7 mouse cellular contexts compared by ENCODE assay signal in the genomic region with DNA sequence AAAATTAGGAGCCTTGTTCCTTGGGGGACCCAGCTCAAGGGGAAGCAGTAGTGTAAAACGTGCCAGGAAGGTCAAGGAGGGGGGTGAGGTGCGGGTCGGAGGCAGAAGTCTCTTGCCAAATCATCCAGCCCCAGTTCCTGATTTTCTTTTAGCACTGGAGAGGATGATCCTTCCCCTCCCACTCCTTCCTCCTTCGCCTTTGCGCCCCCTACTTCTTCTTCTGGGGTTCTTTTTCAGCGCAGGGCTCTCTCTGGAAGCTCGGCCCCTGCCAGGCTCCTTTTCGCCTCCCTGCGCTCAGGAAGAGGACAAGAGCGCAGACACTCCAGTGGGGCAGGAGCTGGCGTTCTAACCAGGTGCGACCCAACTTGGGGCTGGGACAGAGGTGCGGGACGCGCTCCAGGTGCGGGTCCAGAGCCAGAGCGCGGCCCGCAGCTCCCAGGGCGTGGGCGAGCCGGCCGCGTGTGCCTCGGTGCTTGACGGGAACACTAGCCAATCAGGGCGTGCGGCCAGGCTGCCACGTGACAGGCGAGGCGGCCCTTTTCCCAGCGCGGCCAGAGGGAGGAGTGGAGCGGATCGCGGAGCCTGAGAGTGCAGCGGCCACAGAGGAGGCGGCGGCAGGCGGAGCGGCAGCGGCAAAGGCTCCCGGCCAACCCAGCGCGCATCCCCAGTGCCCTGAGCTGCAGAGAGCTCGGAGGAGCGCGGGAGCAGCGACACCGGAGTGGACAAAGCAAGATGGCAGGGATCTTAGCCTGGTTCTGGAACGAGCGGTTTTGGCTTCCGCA. TPM values are rescaled to one million over a fixed set of nuclear protein-coding genes. Genes with fewer than 3 reads are reported as not detected.
DNase-seq lines count a peak whose midpoint lies in the region; ATAC-seq and TF ChIP-seq lines count a peak whose summit lies in the region.

A gene (plus strand): TSS at position 538 of the 782 bp plus-strand sequence.

- H3K9ac ChIP-seq in embryonic facial prominence, embryonic 11.5 days (replicated peaks; ENCODE audit: low read length), result peak within 1 kb of the TSS; percentile 89
- H3K9ac ChIP-seq in heart, adult 2 months (ENCODE audit: low read depth, low read length), result peak within 1 kb of the TSS; percentile 70
- H3K9ac ChIP-seq in limb, embryonic 12.5 days (replicated peaks), result peak within 1 kb of the TSS; percentile 86
- H3K9ac ChIP-seq in midbrain, embryonic 14.5 days (replicated peaks; ENCODE audit: low read length), result peak within 1 kb of the TSS; percentile 96

- peak within 1 kb of the TSS; percentile 87 for H3K4me3 ChIP-seq in embryonic facial prominence, embryonic 11.5 days (ENCODE audit: low read depth, low read length)
- peak within 1 kb of the TSS; percentile 73 for H3K4me3 ChIP-seq in heart, adult 2 months
- H3K4me3 ChIP-seq in limb, embryonic 12.5 days (replicated peaks), result peak within 1 kb of the TSS; percentile 80
- H3K4me3 ChIP-seq in midbrain, embryonic 14.5 days (replicated peaks; ENCODE audit: low read depth, low read length), result peak within 1 kb of the TSS; percentile 75

- under 1% methylated on average over 51 of the region's 53 CpGs for WGBS in embryonic facial prominence, embryonic 11.5 days
- WGBS in heart, adult 2 months, result 2% methylated on average over 53 of the region's 53 CpGs
- WGBS in limb, embryonic 12.5 days, result 1% methylated on average over 53 of the region's 53 CpGs
- under 1% methylated on average over 53 of the region's 53 CpGs for WGBS in midbrain, embryonic 14.5 days

- no peaks in the 10 kb centered on the region for H3K27me3 ChIP-seq in embryonic facial prominence, embryonic 11.5 days (ENCODE audit: control insufficient read depth, insufficient read depth, low read length)
- H3K27me3 ChIP-seq in heart, adult 2 months (ENCODE audit: control insufficient read depth, insufficient read depth, low read length), result no peaks in the 10 kb centered on the region
- H3K27me3 ChIP-seq in limb, embryonic 12.5 days, result peaks cover 8% of the 10 kb centered on the region
- H3K27me3 ChIP-seq in midbrain, embryonic 14.5 days (ENCODE audit: control insufficient read depth, insufficient read depth, low read length), result 0 out of 2 replicates have a peak, but pooled peaks cover 4% of the 10 kb centered on the region

- TF ChIP-seq EP300 in heart, adult 2 months (IDR thresholded peaks at IDR 0.05; ENCODE audit: insufficient read depth, low read depth, low read length), result 0 out of 2 replicates have a peak, but pooled peaks have one; percentile 29

- no peaks in the 10 kb centered on the region for H3K79me2 ChIP-seq in heart, adult 2 months (replicated peaks; ENCODE audit: control insufficient read depth, insufficient read depth, low read length)

- H3K4me1 ChIP-seq in embryonic facial prominence, embryonic 11.5 days (ENCODE audit: control insufficient read depth, insufficient read depth, low read length), result no peaks in the 10 kb centered on the region
- peaks cover 1% of the 10 kb centered on the region for H3K4me1 ChIP-seq in heart, adult 2 months (ENCODE audit: control insufficient read depth, insufficient read depth, low read length)
- peaks cover 14% of the 10 kb centered on the region for H3K4me1 ChIP-seq in limb, embryonic 12.5 days (replicated peaks)
- peaks cover 11% of the 10 kb centered on the region for H3K4me1 ChIP-seq in midbrain, embryonic 14.5 days (ENCODE audit: control insufficient read depth, insufficient read depth, low read length)

- TF ChIP-seq CTCF in heart, adult 2 months (IDR thresholded peaks at IDR 0.05), result peak; percentile 38

- no peaks in the 10 kb centered on the region for H3K36me3 ChIP-seq in embryonic facial prominence, embryonic 11.5 days (replicated peaks; ENCODE audit: control insufficient read depth, insufficient read depth, low read depth, low read length)
- H3K36me3 ChIP-seq in heart, adult 2 months (ENCODE audit: control insufficient read depth, insufficient read depth, low read length), result no peaks in the 10 kb centered on the region
- no peaks in the 10 kb centered on the region for H3K36me3 ChIP-seq in limb, embryonic 12.5 days
- H3K36me3 ChIP-seq in midbrain, embryonic 14.5 days (ENCODE audit: control insufficient read depth, insufficient read depth, low read length), result no peaks in the 10 kb centered on the region

- H3K27ac ChIP-seq in embryonic facial prominence, embryonic 11.5 days (replicated peaks; ENCODE audit: low read depth, low read length), result peak within 1 kb of the TSS; percentile 76
- peak within 1 kb of the TSS; percentile 55 for H3K27ac ChIP-seq in heart, adult 2 months
- peak within 1 kb of the TSS; percentile 85 for H3K27ac ChIP-seq in limb, embryonic 12.5 days
- peak within 1 kb of the TSS; percentile 89 for H3K27ac ChIP-seq in midbrain, embryonic 14.5 days (replicated peaks; ENCODE audit: low read depth, low read length)

- peak; percentile 98 for ATAC-seq in embryonic facial prominence, embryonic 11.5 days (replicated peaks; ENCODE audit: insufficient number of reproducible peaks, low FRiP score, low TSS enrichment, low read depth)
- peak; percentile 96 for ATAC-seq in limb, embryonic 12.5 days (ENCODE audit: insufficient number of reproducible peaks, insufficient read depth, low FRiP score, low TSS enrichment, low read depth)
- peak; percentile 98 for ATAC-seq in midbrain, embryonic 14.5 days (ENCODE audit: low FRiP score, low TSS enrichment)

- H3K4me2 ChIP-seq in embryonic facial prominence, embryonic 11.5 days (ENCODE audit: low read depth, low read length), result peak within 1 kb of the TSS; percentile 83
- peak within 1 kb of the TSS; percentile 80 for H3K4me2 ChIP-seq in limb, embryonic 12.5 days
- peak within 1 kb of the TSS; percentile 79 for H3K4me2 ChIP-seq in midbrain, embryonic 14.5 days (ENCODE audit: low read length)

- TF ChIP-seq POLR2A in heart, adult 2 months (IDR thresholded peaks at IDR 0.05; ENCODE audit: insufficient read depth, low read depth, low read length), result peak; percentile 61; the same call in 1 of the 2 replicates

- DNase-seq in adrenal gland, postnatal 36 days, result peak; percentile 97 to 99
- DNase-seq in embryonic facial prominence, embryonic 11.5 days (ENCODE audit: low spot score), result peak; percentile 96
- DNase-seq in heart, adult 2 months, result peak; percentile 97 to 98
- peak; percentile 96 to 97 for DNase-seq in kidney, adult 8-10 months
- DNase-seq in midbrain, embryonic 14.5 days, result peak; percentile 98
- peak; percentile 49 for DNase-seq in spleen, adult 12 weeks (ENCODE audit: low spot score)

- H3K9me3 ChIP-seq in embryonic facial prominence, embryonic 11.5 days (replicated peaks; ENCODE audit: control insufficient read depth, low read length), result no peaks in the 10 kb centered on the region
- no peaks in the 10 kb centered on the region for H3K9me3 ChIP-seq in limb, embryonic 12.5 days
- H3K9me3 ChIP-seq in midbrain, embryonic 14.5 days (ENCODE audit: control insufficient read depth, low read length), result no peaks in the 10 kb centered on the region

- intact Hi-C loops in heart, adult 2 months (cut with DNase I), result loop anchor here (5.0 kb wide), 4 partner anchors 71 to 346 kb away; a partner anchor contains a TSS

RNA-seq across cellular contexts. Expression of the gene that starts here (rescaled TPM):
- 1 to 10 TPM; 4.3 to 8.4 TPM for total RNA-seq in adrenal gland, postnatal 36 days (2021)
- 31.7 and 33.6 TPM in 2 replicates for polyA plus RNA-seq in embryonic facial prominence, embryonic 11.5 days (2014; fragmentation: Nextera tagmentation; extraction: Ambion mirVana)
- 1 to 10 TPM; 8.7 to 9.6 TPM for total RNA-seq in heart, adult 2 months (2021)
- polyA plus RNA-seq in heart, adult 2 months (2012; rRNA removed), result 2.1 and 3.5 TPM in 2 replicates
- polyA plus RNA-seq in limb, embryonic 12.5 days (2016; fragmentation: Nextera tagmentation; extraction: Ambion mirVana), result 21.5 and 24.1 TPM in 2 replicates
- polyA plus RNA-seq in midbrain, embryonic 14.5 days (2014; fragmentation: Nextera tagmentation; extraction: Ambion mirVana), result 84.3 and 88.4 TPM in 2 replicates

Comparison
In these comparisons a context has a peak if more than half of its experiments do, and no peak if none do; other contexts are left out.
1. Peak in every context shown above with its lines: DNase-seq, ATAC-seq, H3K4me3 ChIP-seq and H3K27ac ChIP-seq.